Mouse (Mus musculus) lung, embryonic 14.5 days (tissue): Measurements from ENCODE around the gene Nop10. TPM values are rescaled to one million over a fixed set of nuclear protein-coding genes. Genes with fewer than 3 reads are reported as not detected.

Experiments used
- ATAC-seq: fragments of 200-750 bp; cut with Nextera tagmentation; 2 replicates; pipeline ENCODE4 v1.8.0; 2017; ENCODE audit warnings: mild to moderate bottlenecking, moderate TSS enrichment, moderate library complexity; ENCODE audit not compliant: insufficient read depth
- DNase-seq: peaks from one replicate; pipeline ENCODE4 v3.0.0-alpha.2; 2015
- H3K27ac ChIP-seq: fragments of 300-500 bp; sonication (generic); 2 replicates; pipeline ENCODE4 v1.5.1; 2014; ENCODE audit warnings: low read depth, mild to moderate bottlenecking, moderate library complexity
- H3K27me3 ChIP-seq: fragments of 300-500 bp; sonication (generic); 2 replicates; pipeline ENCODE4 v1.6.1; 2014; ENCODE audit warnings: low read length, control low read depth; ENCODE audit not compliant: insufficient read depth
- H3K36me3 ChIP-seq: fragments of 300-500 bp; sonication (generic); 2 replicates; pipeline ENCODE4 v1.6.1; 2014; ENCODE audit warnings: control low read depth; ENCODE audit not compliant: insufficient read depth
- H3K4me1 ChIP-seq: fragments of 300-500 bp; sonication (generic); 2 replicates; pipeline ENCODE4 v1.6.1; 2014; ENCODE audit warnings: antibody characterized with exemption, control low read depth; ENCODE audit not compliant: insufficient read depth
- H3K4me2 ChIP-seq: fragments of 300-500 bp; sonication (generic); 2 replicates; pipeline ENCODE4 v1.6.1; 2014; ENCODE audit warnings: mild to moderate bottlenecking
- H3K4me3 ChIP-seq: fragments of 300-500 bp; sonication (generic); 2 replicates; pipeline ENCODE4 v1.5.1; 2014; ENCODE audit warnings: low read depth, low read length
- H3K9ac ChIP-seq: fragments of 300-500 bp; sonication (generic); 2 replicates; pipeline ENCODE4 v1.6.1; 2014
- H3K9me3 ChIP-seq: fragments of 300-500 bp; sonication (generic); 2 replicates; pipeline ENCODE4 v1.6.1; 2016; ENCODE audit warnings: low read depth, low read length, control low read depth
- CTCF ChIP-seq: IDR thresholded peaks from 2 replicates; pipeline ENCODE4 v1.5.1; 2016; ENCODE audit warnings: antibody characterized with exemption, low read depth
- WGBS: fragments of 180-500 bp; shearing (Covaris S2); extraction: QIAGEN DNeasy Blood & Tissue Kit; methylation state at CpG from one replicate; pipeline ENCODE4 v1.1.7; 2014; 5-methylcytosine and 5-hydroxymethylcytosine counted together
- polyA plus RNA-seq: library from polyadenylated mRNA; unstranded; fragments of >200 nt; fragmentation: Nextera tagmentation; extraction: Ambion mirVana; gene quantifications from 2 replicates; pipeline ENCODE4 v1.2.1, GENCODE M21; 2014

Gene Nop10
- polyA plus RNA-seq, 1 experiment from 2014 or later, result 196 TPM

GRCm38 (mm10) chr2:112236620-112237019 lies 25.1 kb upstream of the Nop10 start:
- no peak overlapping the region for H3K4me3 ChIP-seq
- no peak overlapping the region for H3K4me2 ChIP-seq
- no peak overlapping the region for H3K9ac ChIP-seq
- no peaks in the 10 kb centered on the region for H3K36me3 ChIP-seq
- no peaks in the 10 kb centered on the region for H3K27me3 ChIP-seq
- WGBS, result 71% methylated on average over 2 of the region's 2 CpGs
- TF ChIP-seq CTCF, result no peak
- DNase-seq (no peak), ATAC-seq (no peak)
- no peaks in the 10 kb centered on the region for H3K9me3 ChIP-seq
- no peaks in the 10 kb centered on the region for H3K4me1 ChIP-seq
- no peak overlapping the region for H3K27ac ChIP-seq

GRCm38 (mm10) chr2:112238006-112238405 lies 23.7 kb upstream of the Nop10 start:
- H3K4me2 ChIP-seq, result no peak overlapping the region
- H3K9ac ChIP-seq, result no peak overlapping the region
- no peak for TF ChIP-seq CTCF
- no peaks in the 10 kb centered on the region for H3K36me3 ChIP-seq
- DNase-seq (no peak), ATAC-seq (no peak)
- H3K4me3 ChIP-seq, result no peak overlapping the region
- H3K4me1 ChIP-seq, result no peaks in the 10 kb centered on the region
- no peak overlapping the region for H3K27ac ChIP-seq
- 10% methylated on average over 4 of the region's 4 CpGs for WGBS
- H3K27me3 ChIP-seq, result no peaks in the 10 kb centered on the region
- H3K9me3 ChIP-seq, result no peaks in the 10 kb centered on the region

- peak; percentile 91 for ATAC-seq
These were observed 22.4 kb upstream of the Nop10 start, which contains the start of gene Lpcat4 for GRCm38 (mm10) chr2:112239212-112239934. Gene Lpcat4, plus strand, starts transcription at chr2:112239468.

GRCm38 (mm10) chr2:112239935-112240721 lies 21.6 kb upstream of the Nop10 start:
- H3K9me3 ChIP-seq, result no peaks in the 10 kb centered on the region
- H3K4me1 ChIP-seq, result no peaks in the 10 kb centered on the region
- H3K4me3 ChIP-seq, result peak overlapping the region; percentile 71
- ATAC-seq (peak; percentile 52), DNase-seq (peak; percentile 29)
- 0 out of 2 replicates have a peak, but pooled peaks have one; percentile 21 for TF ChIP-seq CTCF
- H3K36me3 ChIP-seq, result no peaks in the 10 kb centered on the region
- peak overlapping the region; percentile 90 for H3K27ac ChIP-seq
- WGBS, result 1% methylated on average over 27 of the region's 28 CpGs
- H3K27me3 ChIP-seq, result no peaks in the 10 kb centered on the region
- H3K9ac ChIP-seq, result peak overlapping the region; percentile 67
- H3K4me2 ChIP-seq, result peak overlapping the region; percentile 72

More at GRCm38 (mm10) chr2:112239212-112239934, 22.4 kb upstream of the Nop10 start, which contains the start of gene Lpcat4:
- peak within 1 kb of the TSS; percentile 71 for H3K4me3 ChIP-seq
- peak; percentile 75 for TF ChIP-seq CTCF
- H3K9me3 ChIP-seq, result no peaks in the 10 kb centered on the region
- WGBS, result under 1% methylated on average over 82 of the region's 94 CpGs
- H3K4me1 ChIP-seq, result no peaks in the 10 kb centered on the region
- peak within 1 kb of the TSS; percentile 90 for H3K27ac ChIP-seq
- peak; percentile 95 for DNase-seq
- peak within 1 kb of the TSS; percentile 72 for H3K4me2 ChIP-seq
- no peaks in the 10 kb centered on the region for H3K36me3 ChIP-seq
- peak within 1 kb of the TSS; percentile 67 for H3K9ac ChIP-seq
- no peaks in the 10 kb centered on the region for H3K27me3 ChIP-seq

- Histone ChIP-seq H3K36me3 (0 out of 2 replicates have a peak, but pooled peaks cover 3% of the 10 kb centered on the region), H3K9ac (no peak overlapping the region), H3K27me3 (no peaks in the 10 kb centered on the region), H3K4me3 (no peak overlapping the region), H3K4me2 (no peak overlapping the region), H3K9me3 (no peaks in the 10 kb centered on the region), H3K4me1 (no peaks in the 10 kb centered on the region), H3K27ac (no peak overlapping the region)
- DNase-seq, result no peak
- 68% methylated on average over 14 of the region's 14 CpGs for WGBS
- ATAC-seq, result no peak
- TF ChIP-seq CTCF, result no peak
These were observed 19.9 kb upstream of the Nop10 start for GRCm38 (mm10) chr2:112241787-112242186.

- Histone ChIP-seq H3K9ac (no peak overlapping the region), H3K27ac (no peak overlapping the region), H3K36me3 (0 out of 2 replicates have a peak, but pooled peaks cover 7% of the 10 kb centered on the region), H3K4me2 (no peak overlapping the region), H3K4me1 (no peaks in the 10 kb centered on the region), H3K27me3 (no peaks in the 10 kb centered on the region), H3K9me3 (no peaks in the 10 kb centered on the region), H3K4me3 (no peak overlapping the region)
- 68% methylated on average over 5 of the region's 5 CpGs for WGBS
- DNase-seq (peak; percentile 65), ATAC-seq (peak; percentile 46)
- no peak for TF ChIP-seq CTCF
These were observed 16.4 kb upstream of the Nop10 start for GRCm38 (mm10) chr2:112245307-112245706.

GRCm38 (mm10) chr2:112246193-112246592 lies 15.5 kb upstream of the Nop10 start:
- H3K4me2 ChIP-seq, result no peak overlapping the region
- ATAC-seq (peak; percentile 42; the same call in 1 of the 2 replicates), DNase-seq (no peak)
- WGBS, result 65% methylated on average over 6 of the region's 6 CpGs
- H3K4me1 ChIP-seq, result no peaks in the 10 kb centered on the region
- H3K4me3 ChIP-seq, result no peak overlapping the region
- no peaks in the 10 kb centered on the region for H3K9me3 ChIP-seq
- H3K27ac ChIP-seq, result no peak overlapping the region
- no peak overlapping the region for H3K9ac ChIP-seq
- no peaks in the 10 kb centered on the region for H3K27me3 ChIP-seq
- TF ChIP-seq CTCF, result no peak
- 0 out of 2 replicates have a peak, but pooled peaks cover 7% of the 10 kb centered on the region for H3K36me3 ChIP-seq
